Mouse (Mus musculus): ENCODE measurements around the gene Zfyve9. TPM values are rescaled to one million over a fixed set of nuclear protein-coding genes. Genes with fewer than 3 reads are reported as not detected.

Gene Zfyve9
- 10 to 100 TPM; 55.2 to 55.3 TPM for total RNA-seq (2021)
- long read RNA-seq, full-length matches to known transcripts = 1 of 9 reads
- long read RNA-seq, partial matches to known transcripts = 2 of 9 reads
- long read RNA-seq, other reads (novel, unspliced or antisense) = 6 of 9 reads

GRCm38 (mm10) chr4:108780057-108780863, at the start of gene Zfyve9:
Gene Zfyve9 (minus strand): TSS chr4:108780798.
- DNase-seq (ENCODE audit: low spot score in 2 of 2) = peak; percentile 65 to 83

- no peak for DNase-seq (ENCODE audit: low spot score in 2 of 2)
Measured at GRCm38 (mm10) chr4:108826643-108827042, 46.0 kb upstream of the Zfyve9 start.

- no peak for DNase-seq (ENCODE audit: low spot score in 2 of 2)
Measured at GRCm38 (mm10) chr4:108826096-108826495, 45.5 kb upstream of the Zfyve9 start.

GRCm38 (mm10) chr4:108825677-108826076, 45.1 kb upstream of the Zfyve9 start:
- no peak for DNase-seq (ENCODE audit: low spot score in 2 of 2)

- DNase-seq (ENCODE audit: low spot score in 2 of 2) = no peak
Measured at GRCm38 (mm10) chr4:108811550-108811949, 31.0 kb upstream of the Zfyve9 start.

- DNase-seq (ENCODE audit: low spot score in 2 of 2) = no peak
Measured at GRCm38 (mm10) chr4:108811142-108811541, 30.5 kb upstream of the Zfyve9 start.

- no peak for DNase-seq (ENCODE audit: low spot score in 2 of 2)
Measured at GRCm38 (mm10) chr4:108803535-108803934, 22.9 kb upstream of the Zfyve9 start.

- peak; percentile 35 to 84 for DNase-seq (ENCODE audit: low spot score in 2 of 2)
Measured at GRCm38 (mm10) chr4:108798083-108798830, 17.7 kb upstream of the Zfyve9 start.

- no peak for DNase-seq (ENCODE audit: low spot score in 2 of 2)
Measured at GRCm38 (mm10) chr4:108796701-108797100, 16.1 kb upstream of the Zfyve9 start.

- no peak for DNase-seq (ENCODE audit: low spot score in 2 of 2)
Measured at GRCm38 (mm10) chr4:108793941-108794340, 13.3 kb upstream of the Zfyve9 start.

GRCm38 (mm10) chr4:108790507-108790906, 9.9 kb upstream of the Zfyve9 start:
- no peak for DNase-seq (ENCODE audit: low spot score in 2 of 2)

- DNase-seq (ENCODE audit: low spot score in 2 of 2) = no peak
Measured at GRCm38 (mm10) chr4:108789258-108789936, 8.8 kb upstream of the Zfyve9 start.

GRCm38 (mm10) chr4:108782421-108783085, 2.0 kb upstream of the Zfyve9 start:
- peak in 1 of 2 experiments; percentile 52 for DNase-seq (ENCODE audit: low spot score in 2 of 2)

- DNase-seq (ENCODE audit: low spot score in 2 of 2) = peak in 1 of 2 experiments; percentile 32
Measured at GRCm38 (mm10) chr4:108781596-108781995, 998 bp upstream of the Zfyve9 start.

GRCm38 (mm10) chr4:108780864-108781205, 237 bp upstream of the Zfyve9 start:
- DNase-seq (ENCODE audit: low spot score in 2 of 2) = peak in 1 of 2 experiments; percentile 18

GRCm38 (mm10) chr4:108779763-108780056, 888 bp downstream of the Zfyve9 start:
- no peak for DNase-seq (ENCODE audit: low spot score in 2 of 2)

GRCm38 (mm10) chr4:108768527-108768926, 12.1 kb downstream of the Zfyve9 start:
- DNase-seq (ENCODE audit: low spot score in 2 of 2) = no peak

- no peak for DNase-seq (ENCODE audit: low spot score in 2 of 2)
Measured at GRCm38 (mm10) chr4:108759583-108759982, 21.0 kb downstream of the Zfyve9 start.

GRCm38 (mm10) chr4:108746160-108746873, 34.3 kb downstream of the Zfyve9 start:
- DNase-seq (ENCODE audit: low spot score in 2 of 2) = no peak

GRCm38 (mm10) chr4:108731582-108731981, 49.0 kb downstream of the Zfyve9 start:
- DNase-seq (ENCODE audit: low spot score in 2 of 2) = no peak

- no peak for DNase-seq (ENCODE audit: low spot score in 2 of 2)
Measured at GRCm38 (mm10) chr4:108730450-108730849, 50.1 kb downstream of the Zfyve9 start.
